Mouse (Mus musculus) ES-Bruce4 (cell line): ENCODE measurements at regions not wholly inside any gene's neighbourhood (a gene's known extent, or its start where the extent isn't known, plus 50 kb on each side); places are given as distances from the start of the nearest gene placed in this dataset.
A peak's percentile ranks its signal among the peaks of the same experiment; 100 is the strongest.

Experiments
- H3K27ac ChIP-seq: 2 replicates; pipeline ENCODE4 v1.5.1; 2012; ENCODE audit warnings: low read length, inconsistent platforms; ENCODE audit not compliant: insufficient read depth
- H3K27me3 ChIP-seq: 2 replicates; pipeline ENCODE4 v1.6.1; 2012; ENCODE audit warnings: mild to moderate bottlenecking, low read length, inconsistent platforms; ENCODE audit not compliant: control insufficient read depth, poor library complexity, insufficient read depth, severe bottlenecking
- H3K36me3 ChIP-seq: 2 replicates; pipeline ENCODE4 v1.6.1; 2012; ENCODE audit warnings: inconsistent platforms, mild to moderate bottlenecking, low read length, moderate library complexity; ENCODE audit not compliant: control insufficient read depth, poor library complexity, insufficient read depth, severe bottlenecking
- H3K4me1 ChIP-seq: one replicate; pipeline ENCODE4 v1.8.1; 2011; ENCODE audit warnings: low read length; ENCODE audit not compliant: control insufficient read depth, insufficient read depth
- H3K4me3 ChIP-seq: 2 replicates; pipeline ENCODE4 v1.5.1; 2011; ENCODE audit warnings: low read depth, mild to moderate bottlenecking, low read length
- H3K9ac ChIP-seq: 2 replicates; pipeline ENCODE4 v1.6.1; 2012; ENCODE audit warnings: low read depth, mild to moderate bottlenecking, inconsistent platforms; ENCODE audit not compliant: poor library complexity, severe bottlenecking
- H3K9me3 ChIP-seq: replicated peaks from 2 replicates; pipeline ENCODE4 v1.6.1; 2012; ENCODE audit warnings: mild to moderate bottlenecking, low read length, inconsistent platforms; ENCODE audit not compliant: control insufficient read depth, poor library complexity, insufficient read depth, severe bottlenecking
- CTCF ChIP-seq: IDR thresholded peaks from one replicate; pipeline ENCODE4 v1.8.1; 2011; ENCODE audit warnings: low read depth, low read length
- EP300 ChIP-seq: IDR thresholded peaks from 2 replicates; pipeline ENCODE4 v1.6.1; 2011; ENCODE audit warnings: low read depth, low read length; ENCODE audit not compliant: insufficient read depth
- POLR2A ChIP-seq: IDR thresholded peaks from one replicate; pipeline ENCODE4 v1.8.1; 2011; ENCODE audit warnings: low read length; ENCODE audit not compliant: insufficient read depth

DNA sequence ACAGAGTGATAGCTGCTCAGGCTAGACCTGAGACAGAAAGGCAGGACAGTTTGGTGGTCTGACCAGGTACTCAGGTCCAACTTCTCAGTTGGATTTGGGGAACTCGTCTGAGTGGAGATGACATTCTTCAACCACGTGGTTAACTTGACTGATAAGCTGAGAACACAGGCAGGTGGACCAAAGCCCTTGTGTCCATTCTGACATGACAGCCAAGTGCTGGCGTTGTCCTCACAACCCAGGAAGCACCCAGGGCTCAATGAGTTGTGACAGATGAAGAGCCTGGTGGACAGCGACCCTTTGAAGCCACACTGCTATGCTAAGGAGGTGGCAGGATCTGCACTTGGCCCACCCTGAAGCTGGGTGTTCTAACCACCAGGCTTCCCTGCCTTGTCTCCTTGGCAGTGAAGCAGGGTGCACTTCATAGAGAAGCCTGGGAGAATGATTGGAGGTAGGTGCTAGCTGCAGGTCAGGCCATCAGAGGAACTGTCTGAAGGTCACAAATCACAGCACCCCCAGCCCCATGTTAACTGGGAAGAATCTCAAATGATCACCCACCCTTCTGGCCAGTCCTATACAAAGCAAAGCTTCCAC lies 87.6 kb downstream of the 1700001O22Rik start:
- no peaks in the 10 kb centered on the region for H3K27me3 ChIP-seq
- no peak overlapping the region for H3K27ac ChIP-seq
- no peaks in the 10 kb centered on the region for H3K36me3 ChIP-seq
- no peaks in the 10 kb centered on the region for H3K9me3 ChIP-seq
- H3K4me3 ChIP-seq: no peak overlapping the region
- H3K4me1 ChIP-seq: peaks cover 5% of the 10 kb centered on the region
- TF ChIP-seq EP300 (no peak), POLR2A (no peak), CTCF (no peak)
- no peak overlapping the region for H3K9ac ChIP-seq

DNA sequence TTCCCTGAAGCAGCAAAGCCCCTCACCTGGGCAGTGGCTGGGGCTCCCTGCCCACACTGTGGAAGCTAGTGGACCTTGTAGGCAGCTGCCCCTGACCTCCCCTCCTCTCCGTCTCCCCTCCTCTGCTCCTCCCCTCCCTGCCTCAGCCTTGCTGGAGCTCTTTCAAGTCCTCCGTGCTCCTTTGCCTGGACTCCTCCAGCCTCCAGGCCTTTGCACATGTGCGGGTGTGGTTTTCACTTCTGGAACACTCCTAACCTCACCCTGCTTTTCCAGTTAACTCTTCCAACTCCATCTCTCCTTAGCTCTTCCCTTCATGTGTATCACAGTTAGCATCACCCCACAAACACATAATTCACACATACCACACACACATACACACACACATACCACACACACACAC lies 89.9 kb downstream of the 1700001O22Rik start:
- TF ChIP-seq POLR2A (no peak), CTCF (no peak), EP300 (no peak)
- no peak overlapping the region for H3K27ac ChIP-seq

DNA sequence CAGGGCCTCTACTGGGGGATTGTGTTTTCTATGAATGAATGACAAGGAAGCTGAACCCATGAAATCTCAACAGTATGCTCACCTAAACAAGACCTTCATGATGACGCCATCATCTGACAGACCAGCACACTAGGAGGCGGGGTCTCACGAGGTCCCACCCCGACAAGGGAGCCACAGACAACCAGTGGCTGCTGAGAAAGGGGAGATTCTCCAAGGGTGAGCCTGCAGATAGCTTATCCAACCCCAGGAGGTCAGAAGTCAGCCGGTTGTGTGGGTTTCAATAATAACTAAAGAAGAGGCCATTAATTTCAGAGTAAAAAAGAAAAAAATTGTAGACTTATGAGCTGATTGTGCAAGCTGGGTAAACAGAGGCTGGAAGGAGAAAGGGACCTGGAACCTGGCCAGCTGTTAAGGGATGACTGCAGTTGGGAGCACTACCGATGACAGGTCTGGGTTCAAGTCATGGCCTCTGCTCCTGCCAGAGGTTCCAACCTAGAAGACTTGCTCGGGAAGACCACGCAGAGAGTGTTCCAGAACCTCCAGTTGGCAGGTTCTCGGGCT lies 90.5 kb downstream of the 1700001O22Rik start:
- H3K27ac ChIP-seq: no peak overlapping the region
- TF ChIP-seq EP300: no peak
- TF ChIP-seq CTCF: no peak
- TF ChIP-seq POLR2A: no peak
- H3K9me3 ChIP-seq: no peaks in the 10 kb centered on the region
- H3K4me1 ChIP-seq: peaks cover 6% of the 10 kb centered on the region
- no peak overlapping the region for H3K9ac ChIP-seq
- H3K4me3 ChIP-seq: no peak overlapping the region
- H3K27me3 ChIP-seq: no peaks in the 10 kb centered on the region
- no peaks in the 10 kb centered on the region for H3K36me3 ChIP-seq

More for the DNA sequence above, 89.9 kb downstream of the 1700001O22Rik start:
- Histone ChIP-seq H3K9ac (no peak overlapping the region), H3K27me3 (no peaks in the 10 kb centered on the region), H3K9me3 (no peaks in the 10 kb centered on the region), H3K4me1 (peaks cover 4% of the 10 kb centered on the region), H3K4me3 (no peak overlapping the region), H3K36me3 (no peaks in the 10 kb centered on the region)

DNA sequence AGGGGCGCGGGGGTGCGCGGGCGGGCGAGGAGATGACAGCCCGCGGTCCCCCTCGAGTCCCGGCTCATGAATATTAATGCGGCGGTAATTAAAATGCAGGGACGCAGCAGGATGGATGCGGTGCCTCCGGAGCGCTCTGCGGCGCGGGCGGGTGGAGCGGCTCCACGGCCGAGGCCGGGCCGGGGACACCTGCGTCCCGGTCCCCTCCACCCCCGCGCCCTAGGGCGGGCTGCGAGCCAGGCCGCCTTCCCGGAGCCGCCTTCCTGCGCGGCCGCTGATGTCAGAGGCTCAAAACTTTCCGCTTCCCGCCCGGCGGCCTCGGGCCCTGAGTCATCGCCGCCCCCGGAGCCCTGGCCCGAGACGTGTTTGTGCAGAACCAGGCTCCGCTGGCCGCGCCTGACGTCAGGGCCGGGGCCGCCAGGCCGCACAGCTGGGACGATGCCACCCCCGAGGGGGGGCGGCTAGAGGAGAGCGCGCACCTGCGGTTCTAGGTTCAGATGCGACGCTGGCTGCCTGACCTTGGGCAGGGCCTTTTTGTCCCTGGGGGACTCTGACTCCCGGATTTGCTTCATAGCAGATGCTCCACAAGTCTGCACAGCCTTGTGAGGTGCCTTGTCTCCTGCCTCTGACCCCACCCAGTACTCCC lies 91.5 kb downstream of the 1700001O22Rik start:
- TF ChIP-seq EP300: no peak
- H3K27ac ChIP-seq: no peak overlapping the region
- no peaks in the 10 kb centered on the region for H3K27me3 ChIP-seq
- peak overlapping the region; percentile 69 for H3K9ac ChIP-seq
- H3K4me1 ChIP-seq: peaks cover 6% of the 10 kb centered on the region
- H3K36me3 ChIP-seq: no peaks in the 10 kb centered on the region
- H3K4me3 ChIP-seq: peak overlapping the region; percentile 46
- H3K9me3 ChIP-seq: no peaks in the 10 kb centered on the region

DNA sequence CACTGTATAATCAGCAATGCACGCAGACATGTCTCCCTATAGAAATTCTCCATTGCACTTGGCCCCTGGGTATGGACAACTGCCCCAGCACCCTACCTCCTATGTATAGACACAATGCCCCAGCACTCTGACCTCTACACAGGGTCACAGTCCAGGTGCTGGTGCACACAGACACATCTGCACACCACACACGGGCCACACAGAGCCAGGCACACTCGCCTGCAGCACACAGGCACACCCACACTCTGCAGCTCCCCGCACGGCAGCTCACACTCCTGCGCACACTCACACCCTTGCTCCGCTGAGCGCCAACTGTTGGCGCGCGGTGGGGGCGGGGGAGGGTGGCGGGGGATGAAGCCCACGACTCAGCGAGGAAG lies 92.0 kb downstream of the 1700001O22Rik start:
- no peak overlapping the region for H3K27ac ChIP-seq
- H3K4me3 ChIP-seq: peak overlapping the region; percentile 46
- H3K4me1 ChIP-seq: peaks cover 6% of the 10 kb centered on the region

DNA sequence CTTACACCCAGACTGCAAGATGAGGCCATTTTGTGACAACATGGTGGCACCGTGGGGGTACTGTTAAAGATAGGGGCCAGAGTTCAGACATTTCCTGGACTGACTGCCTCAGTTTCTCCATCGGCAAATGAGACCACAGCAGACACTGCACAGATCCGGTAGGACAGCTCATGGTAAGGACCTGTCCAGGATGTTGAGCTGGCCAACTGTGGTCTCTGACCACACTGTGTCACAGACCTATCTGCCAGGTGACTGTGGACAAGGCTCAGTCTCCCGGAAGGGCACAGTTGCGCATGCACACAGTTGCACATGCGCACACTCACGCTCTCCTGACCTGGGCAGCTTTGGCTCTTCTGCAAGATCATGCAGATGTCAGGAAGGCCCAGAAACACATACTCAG lies 92.6 kb downstream of the 1700001O22Rik start:
- Histone ChIP-seq H3K36me3 (no peaks in the 10 kb centered on the region), H3K9me3 (no peaks in the 10 kb centered on the region), H3K4me1 (peaks cover 8% of the 10 kb centered on the region), H3K4me3 (no peak overlapping the region), H3K27me3 (no peaks in the 10 kb centered on the region), H3K9ac (no peak overlapping the region), H3K27ac (no peak overlapping the region)
- TF ChIP-seq EP300 (no peak), POLR2A (no peak)

More for the DNA sequence above, 92.0 kb downstream of the 1700001O22Rik start:
- no peak for TF ChIP-seq EP300
- TF ChIP-seq POLR2A: no peak
- no peak for TF ChIP-seq CTCF
- Histone ChIP-seq H3K36me3 (no peaks in the 10 kb centered on the region), H3K9me3 (no peaks in the 10 kb centered on the region), H3K9ac (peak overlapping the region; percentile 69), H3K27me3 (no peaks in the 10 kb centered on the region)
